Mouse (Mus musculus) liver, embryonic 14.5 days (tissue): ENCODE results near the gene Acvr1b.

Experiments used
- CTCF ChIP-seq: IDR thresholded peaks from 2 replicates; pipeline ENCODE4 v1.5.1; 2016; ENCODE audit warnings: antibody characterized with exemption, low read depth, control low read depth
- EP300 ChIP-seq: IDR thresholded peaks from 2 replicates; pipeline ENCODE4 v1.6.1; 2016; ENCODE audit warnings: antibody characterized with exemption, low read depth

GRCm38 (mm10) chr15:101169910-101170309 is 4.0 kb upstream of the Acvr1b start:
- TF ChIP-seq EP300 (no peak), CTCF (no peak)
